Mouse (Mus musculus): ENCODE results near the gene Il17rc. TPM values are rescaled to one million over a fixed set of nuclear protein-coding genes. Genes with fewer than 3 reads are reported as not detected.

Il17rc gene
- 3.8 TPM for polyA plus RNA-seq (2014; fragmentation: Illumina TruSeq; extraction: RNeasy Lipid Tissue Mini Kit (QIAGEN cat#74804); ENCODE audit: low read depth, low replicate concordance)

DNA sequence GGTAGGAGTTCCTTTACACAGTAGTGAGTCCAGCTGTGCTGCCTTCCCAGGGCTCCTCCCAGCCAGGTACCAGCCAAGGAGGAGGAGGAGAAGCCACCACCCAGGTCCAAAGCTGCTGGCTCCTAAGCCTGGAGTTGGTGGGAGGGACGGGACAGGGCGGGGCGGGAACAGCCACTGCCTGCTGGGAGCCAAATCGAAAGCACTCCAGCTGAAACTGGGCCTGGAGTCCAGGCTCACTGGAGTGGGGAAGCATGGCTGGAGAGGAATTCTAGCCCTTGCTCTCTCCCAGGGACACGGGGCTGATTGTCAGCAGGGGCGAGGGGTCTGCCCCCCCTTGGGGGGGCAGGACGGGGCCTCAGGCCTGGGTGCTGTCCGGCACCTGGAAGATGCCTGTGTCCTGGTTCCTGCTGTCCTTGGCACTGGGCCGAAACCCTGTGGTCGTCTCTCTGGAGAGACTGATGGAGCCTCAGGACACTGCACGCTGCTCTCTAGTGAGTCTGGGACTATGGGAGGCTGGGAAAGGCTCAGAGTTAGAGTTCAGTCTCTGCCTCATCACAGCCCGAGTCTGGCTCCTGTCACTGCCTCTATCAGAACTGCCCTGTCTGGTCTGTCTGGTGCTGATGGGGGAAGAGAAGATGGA is at the start of gene Il17rc:
Gene Il17rc (plus strand): TSS at position 131 of the 640 bp plus-strand sequence.

DNA sequence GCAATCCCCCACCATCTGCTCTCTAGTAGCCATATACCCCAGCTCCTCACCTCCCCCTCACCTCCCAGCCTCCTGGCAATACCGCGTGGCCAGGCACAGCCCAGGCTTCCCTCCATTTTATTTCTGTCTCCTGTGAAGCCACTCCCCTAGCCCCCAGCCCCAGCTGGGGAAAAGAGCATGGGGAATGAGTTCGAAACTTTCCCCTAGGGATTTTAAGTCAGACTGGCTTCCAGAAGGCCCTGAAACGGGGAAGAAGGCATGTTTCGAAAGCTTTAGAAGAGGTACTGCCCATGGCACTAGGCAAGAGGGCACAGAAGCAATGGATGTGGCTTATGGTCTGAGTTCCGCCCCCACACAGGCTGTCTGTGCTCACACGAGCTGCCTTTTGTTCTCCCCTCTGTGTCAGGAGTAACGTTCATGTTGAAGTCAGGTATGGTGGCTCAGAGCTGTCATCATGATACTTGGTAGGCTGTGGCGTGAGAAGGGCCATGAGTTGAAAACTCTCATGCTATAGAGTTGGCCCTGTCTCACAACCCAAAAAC is 35.5 kb upstream of the Il17rc start, which contains the start of gene Cidec:
Gene Cidec (minus strand): TSS at position 97 of the 542 bp plus-strand sequence.

GRCm38 (mm10) chr6:113442442-113443090 is 28.7 kb upstream of the Il17rc start, which contains the start of gene Jagn1:
TSS of gene Jagn1 (plus strand) at chr6:113442569.

GRCm38 (mm10) chr6:113457952-113458534 is 13.2 kb upstream of the Il17rc start, which contains the start of gene Il17re:
TSS of gene Il17re (plus strand) at chr6:113458484.

DNA sequence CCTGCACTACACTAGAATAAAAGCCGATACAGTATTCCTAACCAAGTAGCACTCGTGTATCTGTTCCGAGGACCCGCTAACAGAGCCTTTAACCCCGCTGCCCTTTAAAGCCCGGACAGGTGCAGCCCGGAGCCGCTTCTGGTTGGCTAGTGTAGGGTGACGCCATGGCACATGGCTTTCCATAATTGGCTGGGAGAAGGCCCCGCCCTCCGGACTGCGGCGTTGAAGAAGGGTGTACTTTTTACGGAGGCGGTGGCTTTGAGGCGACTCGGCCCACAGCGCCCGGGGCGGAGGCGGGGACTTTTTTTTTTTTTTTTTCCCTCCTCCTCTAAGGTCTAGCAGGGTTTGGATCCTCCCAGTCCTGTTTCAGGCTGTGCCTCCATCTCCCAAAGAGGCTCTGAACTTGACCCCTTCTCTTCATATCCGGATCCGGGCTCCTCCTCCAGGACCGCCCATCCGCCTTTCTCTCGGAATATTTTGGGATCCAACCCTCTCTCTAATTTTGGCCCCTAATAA is 11.9 kb downstream of the Il17rc start, which contains the start of gene Creld1:
Gene Creld1 (plus strand): TSS at position 198 of the 516 bp plus-strand sequence.

GRCm38 (mm10) chr6:113501388-113502084 is 30.3 kb downstream of the Il17rc start, which contains the start of gene Prrt3:
TSS of gene Prrt3 (minus strand) at chr6:113501931.

GRCm38 (mm10) chr6:113530932-113531839 is 60.0 kb downstream of the Il17rc start, which contains the start of the genes Emc3 and Fancd2:
TSS of gene Emc3 (minus strand) at chr6:113531652.
TSS of gene Fancd2 (plus strand) at chr6:113531682.

Other genes starting within 250 kb of the Il17rc start
- gene Mtmr14, start 233.6 kb upstream of the Il17rc start, polyA plus RNA-seq (2014; fragmentation: Illumina TruSeq; extraction: RNeasy Lipid Tissue Mini Kit (QIAGEN cat#74804); ENCODE audit: low read depth, low replicate concordance) = 24.4 TPM
- gene Cpne9, start 189.1 kb upstream of the Il17rc start, polyA plus RNA-seq (2014; fragmentation: Illumina TruSeq; extraction: RNeasy Lipid Tissue Mini Kit (QIAGEN cat#74804); ENCODE audit: low read depth, low replicate concordance) = not detected
- gene Brpf1, start 164.3 kb upstream of the Il17rc start, polyA plus RNA-seq (2014; fragmentation: Illumina TruSeq; extraction: RNeasy Lipid Tissue Mini Kit (QIAGEN cat#74804); ENCODE audit: low read depth, low replicate concordance) = 5.7 TPM
- 3.8 TPM for gene Ogg1, start 144.5 kb upstream of the Il17rc start, polyA plus RNA-seq (2014; fragmentation: Illumina TruSeq; extraction: RNeasy Lipid Tissue Mini Kit (QIAGEN cat#74804); ENCODE audit: low read depth, low replicate concordance)
- 20.0 TPM for gene Camk1, start 127.4 kb upstream of the Il17rc start, polyA plus RNA-seq (2014; fragmentation: Illumina TruSeq; extraction: RNeasy Lipid Tissue Mini Kit (QIAGEN cat#74804); ENCODE audit: low read depth, low replicate concordance)
- 2.2 TPM for gene Tada3, start 93.5 kb upstream of the Il17rc start, polyA plus RNA-seq (2014; fragmentation: Illumina TruSeq; extraction: RNeasy Lipid Tissue Mini Kit (QIAGEN cat#74804); ENCODE audit: low read depth, low replicate concordance)
- gene Arpc4, start 93.3 kb upstream of the Il17rc start, polyA plus RNA-seq (2014; fragmentation: Illumina TruSeq; extraction: RNeasy Lipid Tissue Mini Kit (QIAGEN cat#74804); ENCODE audit: low read depth, low replicate concordance) = 110 TPM
- 3.0 TPM for gene Ttll3, start 82.2 kb upstream of the Il17rc start, polyA plus RNA-seq (2014; fragmentation: Illumina TruSeq; extraction: RNeasy Lipid Tissue Mini Kit (QIAGEN cat#74804); ENCODE audit: low read depth, low replicate concordance)
- gene Rpusd3, start 52.1 kb upstream of the Il17rc start, polyA plus RNA-seq (2014; fragmentation: Illumina TruSeq; extraction: RNeasy Lipid Tissue Mini Kit (QIAGEN cat#74804); ENCODE audit: low read depth, low replicate concordance) = not detected
- gene Cidec, start 35.7 kb upstream of the Il17rc start, polyA plus RNA-seq (2014; fragmentation: Illumina TruSeq; extraction: RNeasy Lipid Tissue Mini Kit (QIAGEN cat#74804); ENCODE audit: low read depth, low replicate concordance) = 0.69 TPM
- gene Jagn1, start 28.9 kb upstream of the Il17rc start, polyA plus RNA-seq (2014; fragmentation: Illumina TruSeq; extraction: RNeasy Lipid Tissue Mini Kit (QIAGEN cat#74804); ENCODE audit: low read depth, low replicate concordance) = 17.2 TPM
- 8.7 TPM for gene Il17re, start 12.9 kb upstream of the Il17rc start, polyA plus RNA-seq (2014; fragmentation: Illumina TruSeq; extraction: RNeasy Lipid Tissue Mini Kit (QIAGEN cat#74804); ENCODE audit: low read depth, low replicate concordance)
- gene Creld1, start 11.9 kb downstream of the Il17rc start, polyA plus RNA-seq (2014; fragmentation: Illumina TruSeq; extraction: RNeasy Lipid Tissue Mini Kit (QIAGEN cat#74804); ENCODE audit: low read depth, low replicate concordance) = 1.8 TPM
- gene Prrt3, start 30.5 kb downstream of the Il17rc start, polyA plus RNA-seq (2014; fragmentation: Illumina TruSeq; extraction: RNeasy Lipid Tissue Mini Kit (QIAGEN cat#74804); ENCODE audit: low read depth, low replicate concordance) = not detected
- 76.8 TPM for gene Emc3, start 60.2 kb downstream of the Il17rc start, polyA plus RNA-seq (2014; fragmentation: Illumina TruSeq; extraction: RNeasy Lipid Tissue Mini Kit (QIAGEN cat#74804); ENCODE audit: low read depth, low replicate concordance)
- gene Fancd2, start 60.3 kb downstream of the Il17rc start, polyA plus RNA-seq (2014; fragmentation: Illumina TruSeq; extraction: RNeasy Lipid Tissue Mini Kit (QIAGEN cat#74804); ENCODE audit: low read depth, low replicate concordance) = 2.5 TPM
- gene Fancd2os, start 129.3 kb downstream of the Il17rc start, polyA plus RNA-seq (2014; fragmentation: Illumina TruSeq; extraction: RNeasy Lipid Tissue Mini Kit (QIAGEN cat#74804); ENCODE audit: low read depth, low replicate concordance) = not detected
- 49.6 TPM for gene Brk1, start 133.3 kb downstream of the Il17rc start, polyA plus RNA-seq (2014; fragmentation: Illumina TruSeq; extraction: RNeasy Lipid Tissue Mini Kit (QIAGEN cat#74804); ENCODE audit: low read depth, low replicate concordance)
- gene Vhl, start 152.5 kb downstream of the Il17rc start, polyA plus RNA-seq (2014; fragmentation: Illumina TruSeq; extraction: RNeasy Lipid Tissue Mini Kit (QIAGEN cat#74804); ENCODE audit: low read depth, low replicate concordance) = 24.3 TPM
- 13.8 TPM for gene Irak2, start 167.0 kb downstream of the Il17rc start, polyA plus RNA-seq (2014; fragmentation: Illumina TruSeq; extraction: RNeasy Lipid Tissue Mini Kit (QIAGEN cat#74804); ENCODE audit: low read depth, low replicate concordance)
- 19.6 TPM for gene Tatdn2, start 225.6 kb downstream of the Il17rc start, polyA plus RNA-seq (2014; fragmentation: Illumina TruSeq; extraction: RNeasy Lipid Tissue Mini Kit (QIAGEN cat#74804); ENCODE audit: low read depth, low replicate concordance)
- not detected for gene Ghrl, start 248.5 kb downstream of the Il17rc start, polyA plus RNA-seq (2014; fragmentation: Illumina TruSeq; extraction: RNeasy Lipid Tissue Mini Kit (QIAGEN cat#74804); ENCODE audit: low read depth, low replicate concordance)

Measured in sigmoid colon, adult 10 weeks (tissue).